Mouse (Mus musculus): ENCODE data around the gene Dars. TPM values are rescaled to one million over a fixed set of nuclear protein-coding genes. Genes with fewer than 3 reads are reported as not detected.

The Dars gene
- polyA plus RNA-seq (2012; ENCODE audit: insufficient read depth, insufficient read length, missing spikeins), result 50.2 and 52.9 TPM in 2 replicates

DNA sequence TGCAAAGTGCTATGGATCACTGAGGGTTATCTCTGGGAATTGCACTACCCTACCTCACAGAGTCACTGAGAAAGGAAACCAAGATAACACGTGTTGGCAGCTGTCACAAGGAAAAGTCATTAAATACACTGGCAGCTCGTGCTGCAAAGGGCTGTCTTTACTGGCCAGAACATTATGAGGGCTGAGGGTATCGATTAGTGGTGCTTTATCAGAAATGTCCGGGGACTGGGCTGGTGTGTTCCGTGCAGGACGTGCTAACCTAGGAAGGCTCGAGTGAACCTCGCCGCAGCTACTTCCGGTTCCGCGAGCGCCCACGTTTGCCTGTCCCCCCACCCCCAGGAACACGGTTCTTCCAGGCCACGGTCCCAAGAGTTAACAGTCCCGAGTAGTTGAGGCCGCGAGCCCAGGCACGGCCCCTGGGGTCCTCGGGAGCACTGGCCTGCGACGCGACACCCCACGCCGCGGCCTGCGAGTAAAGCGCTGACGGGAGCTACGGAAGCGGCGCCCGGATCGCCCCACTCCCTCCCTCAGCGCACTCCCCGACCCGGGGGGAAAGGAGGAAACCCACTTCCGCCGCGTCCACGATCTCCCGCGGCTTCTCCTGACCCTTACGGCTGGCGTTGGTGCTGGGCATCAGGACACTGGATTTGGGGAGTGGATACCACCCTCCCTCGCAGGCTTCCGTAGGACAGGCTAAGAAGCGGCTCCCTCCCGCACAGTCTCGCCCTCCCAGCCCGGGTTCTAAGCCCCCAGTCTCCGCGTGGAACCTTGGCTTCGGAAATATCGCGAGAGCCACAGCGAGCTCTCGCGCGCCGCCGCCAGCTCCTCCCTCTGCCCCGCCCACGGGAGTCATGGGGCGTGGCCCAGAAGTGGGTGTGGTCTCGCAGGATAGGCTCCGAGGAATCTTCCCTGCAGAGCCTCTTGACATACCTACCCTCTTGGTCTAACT is at the start of gene Dars:
TSS of gene Dars (minus strand) at position 785 of the 949 bp plus-strand sequence.
- peak within 1 kb of the TSS; percentile 84 for H3K27ac ChIP-seq (ENCODE audit: insufficient read depth, low read depth, low read length)
- H3K4me3 ChIP-seq (ENCODE audit: insufficient read depth, low read length), result peak within 1 kb of the TSS; percentile 83
- H3K4me1 ChIP-seq (ENCODE audit: control insufficient read depth, insufficient read depth, low read length), result peaks cover 6% of the 10 kb centered on the region
- no peak for TF ChIP-seq CTCF (IDR thresholded peaks at IDR 0.05; ENCODE audit: low read depth, low read length)
- no peak; the same call in none of the 2 replicates for TF ChIP-seq POLR2A (IDR thresholded peaks at IDR 0.05; ENCODE audit: borderline replicate concordance, low read depth, low read length)

DNA sequence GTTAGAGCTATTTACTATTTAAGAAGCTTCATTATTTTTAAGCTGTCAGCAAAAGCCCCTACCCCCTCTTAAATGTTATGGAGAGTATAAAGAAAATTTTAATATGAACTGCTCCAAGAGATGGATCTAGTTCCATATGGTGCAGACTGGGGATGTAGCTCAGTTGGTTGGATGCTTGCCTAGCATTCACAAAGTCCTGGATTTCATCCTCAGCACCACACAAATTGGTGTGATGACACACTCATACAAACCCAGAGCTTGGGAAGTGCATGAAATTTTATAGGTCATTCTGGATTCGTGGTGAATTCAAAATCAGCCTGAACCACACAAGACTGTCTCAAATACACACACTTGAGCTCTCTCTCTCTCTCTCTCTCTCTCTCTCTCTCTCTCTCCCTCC is 49.7 kb upstream of the Dars start:
- Histone ChIP-seq H3K4me3 (ENCODE audit: insufficient read depth, low read length) (no peak overlapping the region), H3K27ac (ENCODE audit: insufficient read depth, low read depth, low read length) (no peak overlapping the region), H3K4me1 (ENCODE audit: control insufficient read depth, insufficient read depth, low read length) (no peaks in the 10 kb centered on the region)
- TF ChIP-seq POLR2A (IDR thresholded peaks at IDR 0.05; ENCODE audit: borderline replicate concordance, low read depth, low read length), result no peak
- no peak for TF ChIP-seq CTCF (IDR thresholded peaks at IDR 0.05; ENCODE audit: low read depth, low read length)

DNA sequence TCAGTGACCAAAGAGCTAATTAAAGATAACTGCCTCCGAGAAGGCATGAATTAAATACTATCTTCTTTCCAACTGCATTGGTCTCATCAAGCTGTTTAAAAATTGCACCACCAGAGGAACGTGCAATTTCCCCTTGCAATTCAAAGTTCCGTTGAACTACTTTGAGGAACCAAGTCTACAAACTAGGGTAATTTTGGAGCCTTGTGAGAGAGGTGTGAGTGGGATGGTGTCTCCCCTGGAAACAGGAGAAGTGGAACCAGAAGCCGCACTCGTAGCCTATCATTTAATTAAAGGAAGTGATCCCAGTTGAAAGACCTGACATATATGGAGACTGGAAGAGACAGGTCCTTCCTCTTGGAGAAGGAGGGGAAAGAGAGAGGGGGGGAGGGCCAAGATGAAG is 46.3 kb upstream of the Dars start:
- TF ChIP-seq CTCF (IDR thresholded peaks at IDR 0.05; ENCODE audit: low read depth, low read length), result no peak
- no peak for TF ChIP-seq POLR2A (IDR thresholded peaks at IDR 0.05; ENCODE audit: borderline replicate concordance, low read depth, low read length)
- H3K4me3 ChIP-seq (ENCODE audit: insufficient read depth, low read length), result no peak overlapping the region
- no peak overlapping the region for H3K27ac ChIP-seq (ENCODE audit: insufficient read depth, low read depth, low read length)
- no peaks in the 10 kb centered on the region for H3K4me1 ChIP-seq (ENCODE audit: control insufficient read depth, insufficient read depth, low read length)

DNA sequence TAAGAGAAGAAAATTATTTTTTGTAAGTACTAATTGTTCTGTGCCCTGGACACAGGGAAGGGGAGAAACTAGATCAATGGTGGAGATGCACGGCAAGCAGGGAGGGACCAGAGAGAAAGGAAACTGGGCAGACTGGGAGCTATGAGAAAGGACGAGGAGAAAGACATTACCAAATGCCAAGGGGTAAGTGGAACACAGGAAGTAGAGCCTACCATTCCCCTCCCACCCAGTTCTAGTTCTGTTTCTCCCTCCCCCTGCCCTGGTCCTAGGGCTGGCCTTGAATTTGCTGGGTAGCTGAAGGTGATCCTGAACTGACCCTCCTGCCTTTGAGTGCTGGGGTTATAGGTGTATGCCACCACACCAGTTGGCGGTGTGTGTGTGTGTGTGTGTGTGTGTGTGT is 45.2 kb upstream of the Dars start:
- TF ChIP-seq POLR2A (IDR thresholded peaks at IDR 0.05; ENCODE audit: borderline replicate concordance, low read depth, low read length) (no peak), CTCF (IDR thresholded peaks at IDR 0.05; ENCODE audit: low read depth, low read length) (no peak)
- Histone ChIP-seq H3K27ac (ENCODE audit: insufficient read depth, low read depth, low read length) (no peak overlapping the region), H3K4me3 (ENCODE audit: insufficient read depth, low read length) (no peak overlapping the region), H3K4me1 (ENCODE audit: control insufficient read depth, insufficient read depth, low read length) (no peaks in the 10 kb centered on the region)

DNA sequence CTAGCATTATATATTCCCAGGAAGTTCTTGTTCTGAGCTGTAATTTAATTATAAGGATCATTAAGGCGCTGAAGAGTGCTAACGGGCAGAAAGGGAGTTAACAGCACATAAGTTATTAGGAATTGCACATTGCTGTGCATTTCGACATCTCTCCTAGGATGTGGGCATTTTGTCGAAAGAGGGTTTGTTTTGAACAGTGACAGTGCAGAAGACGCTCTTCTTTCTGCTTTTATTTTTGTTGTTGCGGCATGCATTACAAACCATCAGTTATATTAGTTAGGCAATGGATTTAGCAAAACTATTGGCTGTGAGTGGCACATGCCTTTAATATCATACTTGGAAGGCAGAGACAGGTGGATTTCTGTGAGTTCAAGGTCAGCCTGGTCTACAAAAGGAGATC is 43.6 kb upstream of the Dars start:
- Histone ChIP-seq H3K4me1 (ENCODE audit: control insufficient read depth, insufficient read depth, low read length) (no peaks in the 10 kb centered on the region), H3K4me3 (ENCODE audit: insufficient read depth, low read length) (no peak overlapping the region), H3K27ac (ENCODE audit: insufficient read depth, low read depth, low read length) (no peak overlapping the region)
- TF ChIP-seq CTCF (IDR thresholded peaks at IDR 0.05; ENCODE audit: low read depth, low read length) (no peak), POLR2A (IDR thresholded peaks at IDR 0.05; ENCODE audit: borderline replicate concordance, low read depth, low read length) (no peak)

DNA sequence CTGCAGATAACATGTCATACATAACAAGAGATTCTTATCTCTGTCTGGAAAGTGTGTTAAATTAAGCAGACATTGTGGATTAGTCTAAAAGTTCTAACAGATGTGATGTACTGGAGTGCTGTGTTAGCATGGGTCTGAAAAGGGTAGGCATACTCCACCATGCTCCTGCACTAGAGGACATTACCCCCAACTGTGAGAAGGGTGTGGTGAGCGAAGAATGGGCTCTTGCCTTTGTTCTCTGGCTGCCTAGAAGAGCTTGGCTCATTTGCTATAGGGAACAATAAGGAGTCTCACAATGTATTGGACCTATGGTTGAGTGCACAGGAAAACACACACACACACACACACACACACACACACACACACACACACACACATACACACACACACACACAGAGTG is 42.3 kb upstream of the Dars start:
- no peak overlapping the region for H3K4me3 ChIP-seq (ENCODE audit: insufficient read depth, low read length)
- TF ChIP-seq POLR2A (IDR thresholded peaks at IDR 0.05; ENCODE audit: borderline replicate concordance, low read depth, low read length) (no peak), CTCF (IDR thresholded peaks at IDR 0.05; ENCODE audit: low read depth, low read length) (no peak)
- H3K4me1 ChIP-seq (ENCODE audit: control insufficient read depth, insufficient read depth, low read length), result no peaks in the 10 kb centered on the region
- H3K27ac ChIP-seq (ENCODE audit: insufficient read depth, low read depth, low read length), result no peak overlapping the region

DNA sequence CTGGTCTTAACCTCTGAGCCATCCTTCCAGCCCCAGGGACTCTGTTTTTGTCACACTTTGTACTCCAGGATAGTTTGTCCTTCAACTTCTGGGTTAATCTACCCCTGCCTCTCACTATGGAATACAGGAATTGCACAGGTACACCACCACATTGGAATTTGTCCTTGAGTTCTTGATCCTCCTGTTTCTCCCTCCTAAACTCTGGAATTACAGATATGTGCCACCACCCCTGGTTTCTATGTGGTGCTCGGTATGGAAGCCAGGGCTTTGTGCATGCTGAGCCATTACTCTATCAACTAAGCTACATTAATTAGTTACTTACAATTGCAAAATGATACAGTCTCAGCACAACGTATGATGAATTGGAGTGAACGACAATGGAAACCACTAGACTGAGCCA is 41.8 kb upstream of the Dars start:
- H3K4me3 ChIP-seq (ENCODE audit: insufficient read depth, low read length), result no peak overlapping the region
- H3K4me1 ChIP-seq (ENCODE audit: control insufficient read depth, insufficient read depth, low read length), result no peaks in the 10 kb centered on the region
- TF ChIP-seq POLR2A (IDR thresholded peaks at IDR 0.05; ENCODE audit: borderline replicate concordance, low read depth, low read length), result no peak
- no peak overlapping the region for H3K27ac ChIP-seq (ENCODE audit: insufficient read depth, low read depth, low read length)

DNA sequence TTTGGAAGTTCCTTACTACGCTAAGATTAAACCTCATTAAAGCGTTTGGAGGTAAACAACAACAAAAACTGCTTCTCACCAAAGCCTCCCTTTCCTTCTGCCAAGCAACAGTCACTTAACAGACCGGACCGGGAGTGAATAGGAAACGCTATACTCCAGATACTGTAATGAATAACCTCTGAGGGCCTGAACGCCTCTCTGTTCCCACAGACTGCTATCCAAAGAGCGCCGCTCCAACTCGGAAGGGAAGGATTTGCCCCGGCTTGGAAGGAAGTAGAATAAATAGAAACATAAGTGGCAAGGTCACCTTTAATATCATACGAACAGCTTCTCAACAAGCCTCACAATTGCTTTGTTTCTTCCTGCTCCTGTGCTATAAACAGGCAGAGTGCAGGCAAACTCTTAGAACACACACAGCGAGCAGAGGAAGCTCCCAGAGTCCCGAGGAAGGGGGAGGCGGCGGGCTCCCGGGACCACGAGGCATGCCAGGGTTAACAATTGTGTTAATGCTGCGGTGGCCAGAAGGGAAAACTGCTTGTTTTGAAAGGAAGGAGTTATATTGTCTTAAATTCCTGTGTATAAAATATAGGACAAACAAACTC is 39.8 kb upstream of the Dars start:
- TF ChIP-seq CTCF (IDR thresholded peaks at IDR 0.05; ENCODE audit: low read depth, low read length) (no peak), POLR2A (IDR thresholded peaks at IDR 0.05; ENCODE audit: borderline replicate concordance, low read depth, low read length) (no peak)
- Histone ChIP-seq H3K4me1 (ENCODE audit: control insufficient read depth, insufficient read depth, low read length) (no peaks in the 10 kb centered on the region), H3K4me3 (ENCODE audit: insufficient read depth, low read length) (peak overlapping the region; percentile 8; the same call in 1 of the 2 replicates), H3K27ac (ENCODE audit: insufficient read depth, low read depth, low read length) (no peak overlapping the region)

DNA sequence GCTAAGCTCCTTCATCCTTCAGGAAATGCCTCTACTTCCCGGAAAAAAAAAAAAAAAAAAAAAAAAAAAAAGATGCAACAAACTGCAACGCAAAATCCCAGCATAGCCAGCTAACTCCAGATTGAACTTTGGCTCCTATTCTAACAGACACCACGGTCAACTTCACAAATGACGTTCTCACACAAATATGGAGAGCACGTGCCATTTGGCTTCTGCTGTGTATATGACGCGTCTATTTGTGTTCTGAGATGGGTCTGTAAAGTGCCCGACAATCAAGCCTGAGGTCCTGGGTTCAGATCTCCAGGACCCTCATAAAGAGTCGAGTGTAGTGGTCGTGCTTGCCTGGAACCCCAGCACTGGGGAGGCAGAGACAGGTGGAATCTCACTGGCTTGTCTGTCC is 39.1 kb upstream of the Dars start:
- Histone ChIP-seq H3K4me1 (ENCODE audit: control insufficient read depth, insufficient read depth, low read length) (no peaks in the 10 kb centered on the region), H3K27ac (ENCODE audit: insufficient read depth, low read depth, low read length) (no peak overlapping the region), H3K4me3 (ENCODE audit: insufficient read depth, low read length) (no peak overlapping the region)
- TF ChIP-seq CTCF (IDR thresholded peaks at IDR 0.05; ENCODE audit: low read depth, low read length), result no peak
- no peak for TF ChIP-seq POLR2A (IDR thresholded peaks at IDR 0.05; ENCODE audit: borderline replicate concordance, low read depth, low read length)

DNA sequence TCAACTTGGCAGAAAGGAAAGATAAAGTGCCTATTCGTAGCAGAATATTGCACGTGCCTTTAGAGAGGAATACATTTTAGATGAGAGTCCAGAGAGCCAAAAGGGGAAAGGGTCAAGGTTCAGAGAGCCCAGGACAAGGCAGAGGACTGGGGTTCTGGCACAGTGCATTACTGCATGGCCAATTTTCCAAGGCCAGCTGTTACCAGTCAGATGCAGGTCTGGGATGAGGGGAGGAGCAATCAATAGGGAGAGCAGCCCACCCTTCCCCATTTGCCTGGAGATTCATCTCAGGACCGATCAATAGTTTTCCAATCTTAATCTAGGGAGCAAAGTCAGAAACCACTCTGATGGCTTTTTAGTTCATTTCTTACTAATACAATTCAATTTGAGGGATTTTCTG is 35.0 kb upstream of the Dars start:
- no peak overlapping the region for H3K27ac ChIP-seq (ENCODE audit: insufficient read depth, low read depth, low read length)
- TF ChIP-seq POLR2A (IDR thresholded peaks at IDR 0.05; ENCODE audit: borderline replicate concordance, low read depth, low read length) (no peak), CTCF (IDR thresholded peaks at IDR 0.05; ENCODE audit: low read depth, low read length) (no peak)
- no peaks in the 10 kb centered on the region; the same call in 1 of the 2 replicates for H3K4me1 ChIP-seq (ENCODE audit: control insufficient read depth, insufficient read depth, low read length)
- no peak overlapping the region for H3K4me3 ChIP-seq (ENCODE audit: insufficient read depth, low read length)
